Mouse (Mus musculus) megakaryocyte, embryonic 14.5 days (primary cell): ENCODE measurements around the gene Tcaf3.

Experiments used
- FLI1 ChIP-seq: IDR thresholded peaks from 2 replicates; pipeline ENCODE4 v1.6.1; 2012; ENCODE audit warnings: low read length, inconsistent platforms, mixed read lengths
- GATA1 ChIP-seq: IDR thresholded peaks from 3 replicates; pipeline ENCODE4 v1.6.1; 2012; ENCODE audit warnings: mixed read lengths, low read length, inconsistent platforms, borderline replicate concordance

GRCm38 (mm10) chr6:42542036-42543031 is 55.2 kb downstream of the Tcaf3 start:
- TF ChIP-seq GATA1, result no peak
- no peak for TF ChIP-seq FLI1
